8 mouse cellular contexts compared by ENCODE assay signal in genomic region chr13:74639712-74640522, GRCm38 (mm10). TPM values are rescaled to one million over a fixed set of nuclear protein-coding genes. Genes with fewer than 3 reads are reported as not detected.
DNase-seq lines count a peak whose midpoint lies in the region; ATAC-seq and TF ChIP-seq lines count a peak whose summit lies in the region.

No protein-coding gene starts in this region.

- under 1% methylated on average over 49 of the region's 49 CpGs for WGBS in heart, embryonic 13.5 days
- WGBS in liver, embryonic 11.5 days: 0% methylated on average over 41 of the region's 49 CpGs

- H3K4me3 ChIP-seq in heart, embryonic 13.5 days: peak overlapping the region; percentile 97
- H3K4me3 ChIP-seq in liver, embryonic 11.5 days (ENCODE audit: low read depth, low read length): peak overlapping the region; percentile 73
- H3K4me3 ChIP-seq in myocyte: peak overlapping the region; percentile 54

- H3K79me2 ChIP-seq in myocyte (ENCODE audit: control insufficient read depth, insufficient read depth): no peaks in the 10 kb centered on the region

- peak; percentile 76 for TF ChIP-seq POLR2A in myocyte (IDR thresholded peaks at IDR 0.05; ENCODE audit: insufficient read length, low read depth)

- H3K4me1 ChIP-seq in heart, embryonic 13.5 days: no peaks in the 10 kb centered on the region
- no peaks in the 10 kb centered on the region for H3K4me1 ChIP-seq in liver, embryonic 11.5 days (replicated peaks; ENCODE audit: control insufficient read depth, insufficient read depth, low read length)

- H3K9ac ChIP-seq in heart, embryonic 13.5 days: peak overlapping the region; percentile 96
- peak overlapping the region; percentile 89 for H3K9ac ChIP-seq in liver, embryonic 11.5 days (ENCODE audit: low read depth, low read length)

- H3K27ac ChIP-seq in heart, embryonic 13.5 days (replicated peaks): peak overlapping the region; percentile 94
- H3K27ac ChIP-seq in liver, embryonic 11.5 days (ENCODE audit: low read depth, low read length): peak overlapping the region; percentile 83

- DNase-seq in c-Kit-negative CD71-positive TER-119-positive erythroid progenitor cells, embryonic 14.5 days (ENCODE audit: low read depth, low spot score): peak; percentile 57
- peak; percentile 82 for DNase-seq in fibroblast of lung, adult 2 months (ENCODE audit: low read depth)
- DNase-seq in kidney, postnatal 10 days: peak; percentile 90
- peak; percentile 80 for DNase-seq in liver, embryonic 11.5 days (ENCODE audit: low spot score)
- peak; percentile 75 to 89 for DNase-seq in spleen, postnatal 4 days (ENCODE audit: low spot score in 2 of 2)

- no peaks in the 10 kb centered on the region for H3K27me3 ChIP-seq in heart, embryonic 13.5 days (replicated peaks)
- no peaks in the 10 kb centered on the region for H3K27me3 ChIP-seq in liver, embryonic 11.5 days (replicated peaks; ENCODE audit: control insufficient read depth, insufficient read depth, low read length)
- no peaks in the 10 kb centered on the region for H3K27me3 ChIP-seq in myocyte (ENCODE audit: control insufficient read depth, insufficient read depth, insufficient read length)

- peak; percentile 88 for ATAC-seq in CD4-positive, CD25-positive, alpha-beta regulatory T cell, adult 4 months
- peak; percentile 62 for ATAC-seq in heart, embryonic 13.5 days (ENCODE audit: extremely low read depth, insufficient number of reproducible peaks, low FRiP score, low TSS enrichment)
- peak; percentile 82 for ATAC-seq in liver, embryonic 11.5 days (replicated peaks; ENCODE audit: low FRiP score)

- H3ac ChIP-seq in myocyte (ENCODE audit: control insufficient read depth, insufficient read length): peak overlapping the region; percentile 44

- no peaks in the 10 kb centered on the region for H3K9me3 ChIP-seq in heart, embryonic 13.5 days
- no peaks in the 10 kb centered on the region for H3K9me3 ChIP-seq in liver, embryonic 11.5 days (ENCODE audit: control insufficient read depth, low read length)

- H3K4me2 ChIP-seq in heart, embryonic 13.5 days: peak overlapping the region; percentile 89
- H3K4me2 ChIP-seq in liver, embryonic 11.5 days: peak overlapping the region; percentile 73
- H3K4me2 ChIP-seq in myocyte (ENCODE audit: low read depth): peak overlapping the region; percentile 88

- H3K36me3 ChIP-seq in heart, embryonic 13.5 days: no peaks in the 10 kb centered on the region
- H3K36me3 ChIP-seq in liver, embryonic 11.5 days (ENCODE audit: control insufficient read depth, insufficient read depth, low read length): no peaks in the 10 kb centered on the region
- no peaks in the 10 kb centered on the region for H3K36me3 ChIP-seq in myocyte (ENCODE audit: control insufficient read depth, insufficient read depth)

TF ChIP-seq in myocyte, 11 proteins besides CTCF, POLR2A, EP300 and RAD21:
- TF ChIP-seq USF1 (IDR thresholded peaks at IDR 0.05; ENCODE audit: low read depth): peak; percentile 75
- TF ChIP-seq SRF (IDR thresholded peaks at IDR 0.05; ENCODE audit: control insufficient read depth, insufficient read length, low read depth): peak; percentile 10
- peak in 1 of 3 experiments; percentile 16 for TF ChIP-seq MYOD1 (IDR thresholded peaks at IDR 0.05; ENCODE audit: control insufficient read depth in 1 of 3, insufficient read length in 2 of 3, low read depth in 2 of 3)
- TF ChIP-seq E2F4 (IDR thresholded peaks at IDR 0.05; ENCODE audit: insufficient read depth): no peak
- no peak for TF ChIP-seq CEBPB (IDR thresholded peaks at IDR 0.05; ENCODE audit: insufficient read depth, poor library complexity, severe bottlenecking)
- no peak for TF ChIP-seq MYOG (IDR thresholded peaks at IDR 0.05; ENCODE audit: control insufficient read depth in 1 of 3, insufficient read depth in 1 of 3, insufficient read length in 2 of 3, low read depth in 2 of 3)
- TF ChIP-seq POLR2AphosphoS2 (IDR thresholded peaks at IDR 0.05; ENCODE audit: insufficient read length, low read depth): peak; percentile 24
- TF ChIP-seq MAX (IDR thresholded peaks at IDR 0.05; ENCODE audit: low read depth): no peak

RNA-seq across cellular contexts. Expression of gene Erap1, which starts 0.5 kb away (rescaled TPM):
- 10 to 100 TPM; 83.5 to 86.2 TPM for polyA plus RNA-seq in CD4-positive, CD25-positive, alpha-beta regulatory T cell, adult 4 months (2017; shearing (Covaris generic))
- polyA plus RNA-seq in heart, embryonic 13.5 days (2015; fragmentation: Nextera tagmentation; extraction: Ambion mirVana): 11.3 TPM in 2 replicates
- polyA plus RNA-seq in liver, embryonic 11.5 days (2014; fragmentation: Nextera tagmentation; extraction: Ambion mirVana): 17.0 and 19.0 TPM in 2 replicates
- polyA plus RNA-seq in myocyte (2012; fragmentation: generic; extraction: Trizol): 3.8 TPM

Comparison
In these comparisons a context has a peak if more than half of its experiments do, and no peak if none do; other contexts are left out.
1. Peak in every context shown above with its lines: DNase-seq, ATAC-seq, H3K4me3 ChIP-seq and H3K27ac ChIP-seq.